Mouse (Mus musculus): Measurements from ENCODE around the gene Golph3. TPM values are rescaled to one million over a fixed set of nuclear protein-coding genes. Genes with fewer than 3 reads are reported as not detected.

The Golph3 gene
- polyA plus RNA-seq, 1 experiment from 2014 or later = 61.5 TPM

DNA sequence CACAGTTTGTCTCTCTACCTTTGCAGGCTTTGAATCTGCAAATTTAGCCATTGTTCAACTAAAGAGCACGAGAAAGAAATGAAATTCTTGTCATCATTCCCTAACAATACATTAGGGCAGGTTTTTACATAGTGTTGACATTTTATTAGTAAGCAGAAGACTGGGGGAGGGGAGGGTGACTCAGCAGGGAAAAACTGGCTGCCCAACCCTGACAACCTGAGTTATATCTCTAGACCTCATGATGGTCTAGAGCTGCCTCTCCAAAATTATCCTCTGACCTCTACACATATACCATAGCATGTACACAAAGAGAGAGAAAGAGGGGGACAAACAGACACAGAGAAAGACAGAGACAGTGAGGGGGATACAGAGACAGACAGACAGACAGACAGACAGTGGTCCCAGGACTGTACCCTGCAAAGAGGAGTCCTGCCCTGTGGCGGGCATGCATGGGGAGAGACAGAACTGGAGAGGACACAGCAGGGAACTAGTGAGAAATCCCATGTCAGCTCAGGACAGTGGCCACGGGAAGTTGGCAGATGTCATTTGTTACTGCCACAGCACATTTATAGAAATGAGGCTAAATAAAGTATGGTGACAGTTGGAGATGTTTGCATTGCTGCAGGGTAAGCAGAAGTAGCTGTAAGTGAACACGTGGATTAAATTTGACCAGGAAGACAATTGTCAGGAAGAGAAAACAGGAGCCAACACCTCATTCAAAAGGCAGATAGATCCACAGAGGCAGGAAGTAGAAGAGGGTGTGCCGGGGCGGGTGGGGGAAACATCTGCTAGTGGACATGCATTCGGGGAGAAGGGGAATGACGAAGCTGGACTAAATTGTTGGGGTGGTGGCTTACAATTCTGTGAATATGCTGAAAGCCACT is 14.8 kb upstream of the Golph3 start:
- no peak for DNase-seq (ENCODE audit: low spot score)
- no peaks in the 10 kb centered on the region for H3K4me1 ChIP-seq
- no peaks in the 10 kb centered on the region for H3K27me3 ChIP-seq (replicated peaks; ENCODE audit: low read depth, poor library complexity, severe bottlenecking)
- H3K4me3 ChIP-seq = no peak overlapping the region
- no peak overlapping the region for H3K27ac ChIP-seq (replicated peaks)
- WGBS = 60% methylated on average over 8 of the region's 8 CpGs
- no peaks in the 10 kb centered on the region for H3K36me3 ChIP-seq (replicated peaks)
- no peaks in the 10 kb centered on the region for H3K9me3 ChIP-seq

DNA sequence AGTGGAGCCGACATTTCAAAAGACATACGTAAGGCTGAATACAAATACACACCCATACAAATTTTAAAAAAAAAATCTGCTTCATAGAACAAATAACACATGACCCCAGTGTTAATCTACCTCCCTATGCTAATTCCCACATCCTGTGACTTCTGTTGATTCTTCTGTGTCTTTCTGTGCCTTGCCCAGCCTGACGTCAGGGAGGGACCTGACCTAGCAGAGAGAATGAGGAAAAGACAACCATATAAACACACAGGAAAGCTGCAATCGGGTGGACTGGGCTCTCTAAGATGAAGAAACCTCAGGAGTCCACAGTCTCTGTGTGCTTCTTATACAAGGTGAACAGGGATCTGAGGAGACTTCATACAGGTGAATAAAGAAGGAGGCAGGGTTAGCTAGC is 14.1 kb upstream of the Golph3 start:
- 81% methylated on average over 4 of the region's 4 CpGs for WGBS
- Histone ChIP-seq H3K9me3 (no peaks in the 10 kb centered on the region), H3K27me3 (replicated peaks; ENCODE audit: low read depth, poor library complexity, severe bottlenecking) (no peaks in the 10 kb centered on the region), H3K27ac (replicated peaks) (no peak overlapping the region), H3K36me3 (replicated peaks) (no peaks in the 10 kb centered on the region), H3K4me1 (no peaks in the 10 kb centered on the region), H3K4me3 (no peak overlapping the region)
- no peak for DNase-seq (ENCODE audit: low spot score)

DNA sequence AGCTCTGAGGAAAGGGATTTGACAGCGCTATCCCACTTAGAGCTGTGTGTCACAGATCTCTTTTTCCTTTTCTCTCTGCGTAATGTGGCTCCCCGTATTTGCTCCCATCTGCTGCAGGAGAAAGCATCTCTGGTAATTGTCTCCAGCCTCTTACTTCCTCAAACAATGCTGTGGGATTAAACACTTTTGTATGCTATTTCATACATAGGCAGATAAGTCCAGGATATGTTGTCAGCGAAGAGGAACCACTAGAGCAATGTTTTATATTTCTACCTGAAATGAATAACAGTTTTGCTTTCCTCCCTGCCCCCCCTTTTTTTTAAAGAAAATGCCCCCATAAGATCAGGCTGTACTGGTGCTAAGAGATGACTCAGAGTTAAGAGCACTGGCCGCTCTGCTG is 12.7 kb upstream of the Golph3 start:
- Histone ChIP-seq H3K36me3 (replicated peaks) (no peaks in the 10 kb centered on the region), H3K27me3 (replicated peaks; ENCODE audit: low read depth, poor library complexity, severe bottlenecking) (no peaks in the 10 kb centered on the region), H3K9me3 (no peaks in the 10 kb centered on the region), H3K4me1 (peaks cover 3% of the 10 kb centered on the region; the same call in 1 of the 2 replicates), H3K27ac (replicated peaks) (no peak overlapping the region), H3K4me3 (no peak overlapping the region)
- WGBS = 94% methylated on average over 5 of the region's 5 CpGs
- no peak for DNase-seq (ENCODE audit: low spot score)

DNA sequence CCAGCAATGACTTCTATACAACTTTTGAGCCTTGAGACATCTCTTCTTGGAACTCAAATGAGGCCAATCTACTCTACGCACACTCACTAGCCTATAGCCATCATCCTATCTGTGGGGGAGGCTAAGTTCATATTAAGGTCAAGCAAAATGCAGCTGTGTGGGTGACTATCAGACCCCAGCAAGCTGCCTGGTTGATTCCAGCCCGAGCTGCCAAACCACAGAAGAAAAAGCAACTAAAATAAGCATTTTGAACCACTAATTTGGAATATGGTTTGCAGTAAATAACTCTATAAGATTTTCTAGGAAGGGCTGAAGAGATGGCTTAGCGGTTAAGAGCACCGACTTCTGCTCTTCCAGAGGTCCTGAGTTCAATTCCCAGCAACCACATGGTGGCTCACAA is 10.6 kb upstream of the Golph3 start:
- Histone ChIP-seq H3K27ac (replicated peaks) (no peak overlapping the region), H3K27me3 (replicated peaks; ENCODE audit: low read depth, poor library complexity, severe bottlenecking) (no peaks in the 10 kb centered on the region)
- WGBS = 90% methylated on average over 4 of the region's 4 CpGs

DNA sequence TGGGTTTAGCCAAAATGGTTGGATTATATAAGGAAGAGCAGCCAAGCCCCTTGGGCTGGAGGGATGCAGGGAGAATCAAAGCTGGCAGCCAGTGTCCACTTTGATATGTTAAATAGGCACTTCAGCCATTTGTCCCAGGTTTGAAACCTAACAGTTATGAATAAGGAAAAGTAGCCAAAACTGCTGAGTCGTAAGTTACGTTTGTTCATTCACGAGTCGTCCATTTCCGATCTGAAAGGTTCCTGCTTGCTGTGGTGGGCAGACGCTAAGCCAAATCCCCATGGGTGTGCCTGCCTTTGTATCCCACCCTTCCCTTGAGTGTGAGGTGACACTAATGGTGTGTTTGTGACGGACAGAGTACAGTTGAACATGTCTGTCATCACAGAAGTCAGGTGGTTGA is 9.8 kb upstream of the Golph3 start:
- Histone ChIP-seq H3K9me3 (no peaks in the 10 kb centered on the region), H3K4me3 (no peak overlapping the region), H3K4me1 (peaks cover 4% of the 10 kb centered on the region; the same call in 1 of the 2 replicates), H3K27ac (replicated peaks) (no peak overlapping the region), H3K36me3 (replicated peaks) (no peaks in the 10 kb centered on the region), H3K27me3 (replicated peaks; ENCODE audit: low read depth, poor library complexity, severe bottlenecking) (no peaks in the 10 kb centered on the region)
- no peak for DNase-seq (ENCODE audit: low spot score)
- 91% methylated on average over 7 of the region's 7 CpGs for WGBS

More for the DNA sequence above, 10.6 kb upstream of the Golph3 start:
- H3K9me3 ChIP-seq = no peaks in the 10 kb centered on the region
- H3K4me3 ChIP-seq = no peak overlapping the region
- no peaks in the 10 kb centered on the region for H3K36me3 ChIP-seq (replicated peaks)
- H3K4me1 ChIP-seq = peaks cover 4% of the 10 kb centered on the region; the same call in 1 of the 2 replicates
- DNase-seq (ENCODE audit: low spot score) = no peak

DNA sequence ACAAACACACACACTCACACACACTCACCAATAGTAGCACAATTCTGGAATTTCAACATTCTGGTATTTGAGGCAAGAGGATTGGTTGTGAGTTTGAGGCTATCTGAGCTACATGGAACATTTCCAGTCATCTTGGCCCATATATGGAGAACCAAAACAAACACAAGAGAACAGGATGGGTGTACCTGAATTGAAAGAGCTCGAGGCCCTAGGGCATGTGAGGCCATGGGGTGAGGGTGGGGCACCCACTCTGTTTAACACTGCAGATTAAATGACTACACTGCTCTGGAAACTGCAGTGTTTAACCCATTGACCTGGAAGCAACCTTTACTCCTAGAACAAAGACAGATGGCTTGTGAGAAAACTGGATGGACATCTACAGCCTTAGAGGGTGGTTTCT is 8.0 kb upstream of the Golph3 start:
- Histone ChIP-seq H3K36me3 (replicated peaks) (no peaks in the 10 kb centered on the region), H3K4me3 (no peak overlapping the region), H3K27ac (replicated peaks) (no peak overlapping the region), H3K27me3 (replicated peaks; ENCODE audit: low read depth, poor library complexity, severe bottlenecking) (no peaks in the 10 kb centered on the region), H3K4me1 (peaks cover 4% of the 10 kb centered on the region; the same call in 1 of the 2 replicates), H3K9me3 (no peaks in the 10 kb centered on the region)
- 33% methylated on average over 1 of the region's 1 CpGs for WGBS
- no peak for DNase-seq (ENCODE audit: low spot score)

DNA sequence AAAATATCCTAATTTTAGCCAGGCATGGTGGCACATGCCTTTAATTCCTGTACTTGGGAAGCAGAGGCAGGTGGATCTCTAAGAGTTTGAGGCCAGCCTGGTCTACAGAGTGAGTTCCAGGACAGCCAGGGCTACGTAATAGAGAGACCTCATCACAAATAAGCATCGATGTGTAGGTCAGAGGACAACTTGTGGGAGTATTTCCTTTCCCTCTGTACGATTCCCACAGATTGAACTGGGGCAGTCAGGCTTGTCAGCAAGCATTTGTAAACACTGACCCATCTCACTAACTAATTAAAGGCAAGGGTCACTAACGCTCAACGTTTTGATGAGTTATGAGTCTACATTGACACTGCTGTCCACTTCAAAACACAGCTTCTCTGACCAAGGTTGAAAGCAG is 6.7 kb upstream of the Golph3 start:
- no peaks in the 10 kb centered on the region for H3K9me3 ChIP-seq
- WGBS = 86% methylated on average over 5 of the region's 5 CpGs
- no peak overlapping the region for H3K4me3 ChIP-seq
- no peak for DNase-seq (ENCODE audit: low spot score)
- H3K27ac ChIP-seq (replicated peaks) = no peak overlapping the region
- H3K36me3 ChIP-seq (replicated peaks) = no peaks in the 10 kb centered on the region
- peaks cover 4% of the 10 kb centered on the region; the same call in 1 of the 2 replicates for H3K4me1 ChIP-seq
- peaks cover 13% of the 10 kb centered on the region for H3K27me3 ChIP-seq (replicated peaks; ENCODE audit: low read depth, poor library complexity, severe bottlenecking)

DNA sequence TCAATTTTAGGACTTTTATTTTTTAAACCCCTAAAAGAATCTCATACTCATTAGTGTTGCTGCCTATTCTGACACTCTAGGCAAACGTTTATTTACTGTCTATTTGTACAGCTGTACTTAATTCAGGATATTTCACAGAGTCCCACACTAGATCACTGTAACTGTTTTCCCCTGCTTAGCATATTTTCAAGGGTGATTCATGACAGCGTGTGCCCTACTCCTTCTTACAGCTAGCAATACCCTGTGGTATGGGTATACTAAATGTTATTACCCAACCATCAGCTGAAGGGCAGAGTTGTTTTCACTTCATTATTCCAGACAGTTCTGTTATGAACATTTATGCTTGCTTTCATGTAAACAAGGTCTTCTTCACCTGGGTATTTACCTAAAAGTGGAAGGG is 5.3 kb upstream of the Golph3 start:
- Histone ChIP-seq H3K27ac (replicated peaks) (no peak overlapping the region), H3K27me3 (replicated peaks; ENCODE audit: low read depth, poor library complexity, severe bottlenecking) (peaks cover 19% of the 10 kb centered on the region), H3K4me3 (no peak overlapping the region), H3K9me3 (no peaks in the 10 kb centered on the region), H3K36me3 (replicated peaks) (no peaks in the 10 kb centered on the region), H3K4me1 (peaks cover 4% of the 10 kb centered on the region; the same call in 1 of the 2 replicates)
- 62% methylated on average over 2 of the region's 2 CpGs for WGBS
- no peak for DNase-seq (ENCODE audit: low spot score)

DNA sequence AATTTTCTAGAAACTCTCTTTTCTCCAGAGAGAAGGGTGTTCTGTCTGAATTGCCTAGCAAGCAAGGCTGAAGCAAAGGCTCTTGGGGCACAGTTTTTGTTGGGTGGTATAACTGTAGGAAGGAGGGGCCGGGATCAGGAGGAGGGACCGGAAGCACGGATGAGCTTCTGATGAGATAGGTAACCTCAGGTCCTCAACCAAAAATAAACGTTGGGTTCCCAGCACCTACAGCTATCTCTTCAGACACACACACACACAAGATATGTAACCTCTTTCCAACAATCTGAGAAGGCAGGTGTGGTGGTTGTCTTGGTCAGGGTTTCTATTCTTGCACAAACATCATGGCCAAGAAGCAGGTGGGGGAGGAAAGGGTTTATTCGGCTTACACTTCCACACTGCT is 4.0 kb upstream of the Golph3 start:
- Histone ChIP-seq H3K36me3 (replicated peaks) (no peaks in the 10 kb centered on the region), H3K4me1 (peaks cover 4% of the 10 kb centered on the region; the same call in 1 of the 2 replicates), H3K4me3 (no peak overlapping the region), H3K27me3 (replicated peaks; ENCODE audit: low read depth, poor library complexity, severe bottlenecking) (peaks cover 19% of the 10 kb centered on the region), H3K27ac (replicated peaks) (no peak overlapping the region), H3K9me3 (no peaks in the 10 kb centered on the region)
- WGBS = 85% methylated on average over 5 of the region's 5 CpGs
- no peak for DNase-seq (ENCODE audit: low spot score)

DNA sequence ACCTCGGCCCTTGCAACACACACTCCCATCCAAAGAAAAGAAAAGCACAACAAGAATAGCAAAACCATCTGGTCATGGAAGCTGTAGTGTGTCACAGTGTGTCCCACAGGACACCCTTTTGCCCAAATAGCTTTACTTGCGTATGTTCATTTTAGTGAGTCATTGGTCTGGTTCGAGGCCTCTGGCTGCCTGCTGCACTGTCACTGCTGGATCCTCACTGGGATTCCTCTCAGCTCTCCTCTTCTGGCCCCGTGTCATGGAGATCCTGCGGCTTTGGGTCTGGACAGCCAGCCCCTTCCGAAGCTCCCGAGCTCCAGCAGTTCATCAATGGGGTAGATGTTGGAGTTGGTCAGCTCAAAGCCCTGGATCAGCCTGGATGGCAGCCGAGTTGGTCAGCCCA is 2.8 kb upstream of the Golph3 start:
- Histone ChIP-seq H3K27ac (replicated peaks) (no peak overlapping the region), H3K36me3 (replicated peaks) (no peaks in the 10 kb centered on the region), H3K4me3 (no peak overlapping the region), H3K9me3 (no peaks in the 10 kb centered on the region), H3K4me1 (peaks cover 9% of the 10 kb centered on the region), H3K27me3 (replicated peaks; ENCODE audit: low read depth, poor library complexity, severe bottlenecking) (peaks cover 19% of the 10 kb centered on the region)
- 78% methylated on average over 8 of the region's 8 CpGs for WGBS
- DNase-seq (ENCODE audit: low spot score) = no peak

DNA sequence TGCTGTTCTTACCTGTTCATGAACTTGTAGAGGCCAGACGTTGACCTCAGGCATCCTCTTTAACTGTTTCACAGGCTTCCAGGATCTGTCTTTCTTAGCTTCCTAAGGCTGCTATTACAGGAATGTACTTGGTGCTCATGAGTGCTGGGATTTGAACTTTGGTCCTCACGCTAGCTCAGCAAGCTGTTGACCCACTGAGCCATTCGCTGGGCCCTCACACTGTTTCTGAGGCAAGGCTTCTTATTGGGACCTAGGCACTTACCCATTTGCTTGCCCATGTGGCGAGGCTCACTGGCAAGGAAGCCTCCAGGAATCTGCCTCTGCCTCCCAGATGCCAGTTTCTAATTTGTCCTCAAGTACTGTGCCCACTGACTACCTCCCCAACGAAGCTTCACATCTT is 1.4 kb upstream of the Golph3 start:
- H3K4me3 ChIP-seq = no peak overlapping the region
- H3K27me3 ChIP-seq (replicated peaks; ENCODE audit: low read depth, poor library complexity, severe bottlenecking) = peaks cover 19% of the 10 kb centered on the region
- H3K9me3 ChIP-seq = no peaks in the 10 kb centered on the region
- no peak for DNase-seq (ENCODE audit: low spot score)
- H3K36me3 ChIP-seq (replicated peaks) = 0 out of 2 replicates have a peak, but pooled peaks cover 8% of the 10 kb centered on the region
- H3K27ac ChIP-seq (replicated peaks) = no peak overlapping the region
- WGBS = 48% methylated on average over 5 of the region's 5 CpGs
- peaks cover 18% of the 10 kb centered on the region for H3K4me1 ChIP-seq

DNA sequence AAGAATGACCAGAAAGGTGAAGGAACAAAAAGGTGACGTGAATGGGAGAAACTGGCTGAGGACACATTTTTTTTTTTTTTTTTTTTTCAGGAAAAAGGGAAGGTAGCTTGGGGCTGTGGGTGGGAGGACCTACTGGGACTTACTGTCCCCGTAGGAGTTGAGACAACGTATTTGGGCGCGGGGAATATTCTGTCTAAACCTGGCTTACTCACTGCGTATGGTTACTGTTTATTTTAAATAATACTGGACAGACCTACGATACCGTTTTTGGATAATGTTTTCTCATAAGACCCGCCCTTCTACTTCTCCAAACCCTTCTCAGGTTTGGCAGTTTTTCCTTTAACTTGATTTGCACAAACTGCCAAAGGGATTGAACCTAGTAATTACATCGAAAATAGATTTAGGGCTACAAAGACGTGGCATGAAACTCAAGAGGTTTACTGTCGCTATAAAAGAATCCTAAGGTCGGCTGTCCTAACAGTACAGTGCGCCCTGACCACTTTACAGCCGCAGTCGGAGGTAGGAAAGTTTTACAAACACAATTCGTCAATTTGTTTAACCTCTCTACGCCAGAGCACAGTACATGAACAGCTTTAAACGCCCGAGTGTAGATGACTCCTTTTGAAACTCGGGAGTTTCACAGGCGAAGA is 684 bp upstream of the Golph3 start:
- peaks cover 11% of the 10 kb centered on the region for H3K36me3 ChIP-seq (replicated peaks)
- H3K27me3 ChIP-seq (replicated peaks; ENCODE audit: low read depth, poor library complexity, severe bottlenecking) = peaks cover 19% of the 10 kb centered on the region
- peak overlapping the region; percentile 99 for H3K4me3 ChIP-seq
- DNase-seq (ENCODE audit: low spot score) = no peak
- H3K4me1 ChIP-seq = peaks cover 18% of the 10 kb centered on the region
- no peaks in the 10 kb centered on the region for H3K9me3 ChIP-seq
- 7% methylated on average over 22 of the region's 22 CpGs for WGBS
- H3K27ac ChIP-seq (replicated peaks) = peak overlapping the region; percentile 97
